Mouse (Mus musculus): ENCODE measurements around the gene Fibcd1. TPM values are rescaled to one million over a fixed set of nuclear protein-coding genes. Genes with fewer than 3 reads are reported as not detected.

The Fibcd1 gene
- total RNA-seq (2012; rRNA removed) (not detected in 2 replicates), polyA plus RNA-seq (2012; ENCODE audit: insufficient read depth in 1 of 2, insufficient read length in 2 of 2, low read depth in 1 of 2, low replicate concordance in 2 of 2, missing spikeins in 1 of 2) (not detected)

GRCm38 (mm10) chr2:31845896-31846691, at the start of gene Fibcd1:
Gene Fibcd1 (minus strand): TSS chr2:31846005.
- Histone ChIP-seq H3K9ac (ENCODE audit: control insufficient read depth, low read depth, low read length, poor library complexity, severe bottlenecking) (no peak within 1 kb of the TSS), H3K4me1 (ENCODE audit: control insufficient read depth in 1 of 2, insufficient read depth in 2 of 2, low read length in 2 of 2) (no peaks in the 10 kb centered on the region), H3K4me3 (ENCODE audit: control insufficient read depth in 1 of 2, insufficient read depth in 1 of 2, low read depth in 2 of 2, low read length in 2 of 2) (no peak within 1 kb of the TSS), H3K36me3 (ENCODE audit: control insufficient read depth in 1 of 2, insufficient read depth in 2 of 2, low read length in 2 of 2) (no peaks in the 10 kb centered on the region), H3K27ac (ENCODE audit: control insufficient read depth, low read depth, low read length) (no peak within 1 kb of the TSS), H3K27me3 (ENCODE audit: control insufficient read depth in 1 of 2, insufficient read depth in 2 of 2, low read length in 2 of 2) (no peaks in the 10 kb centered on the region), H3K9me3 (replicated peaks; ENCODE audit: insufficient read depth, low read length) (no peaks in the 10 kb centered on the region), H3K79me2 (ENCODE audit: control insufficient read depth, insufficient read depth, low read length, poor library complexity) (no peaks in the 10 kb centered on the region)
- no peak for DNase-seq (ENCODE audit: low read depth, low spot score)
- no peak for TF ChIP-seq TBP (IDR thresholded peaks at IDR 0.05; ENCODE audit: low read depth, low read length)
- no peak for TF ChIP-seq ZNF384 (IDR thresholded peaks at IDR 0.05; ENCODE audit: low read depth, low read length)
- TF ChIP-seq NRF1 (IDR thresholded peaks at IDR 0.05; ENCODE audit: insufficient read depth, low read depth, low read length, poor library complexity, severe bottlenecking), result no peak
- no peak for TF ChIP-seq NELFE (IDR thresholded peaks at IDR 0.05; ENCODE audit: low read depth, low read length)
- no peak for TF ChIP-seq HCFC1 (IDR thresholded peaks at IDR 0.05; ENCODE audit: low read depth, low read length)
- no peak for TF ChIP-seq SMC3 (IDR thresholded peaks at IDR 0.05; ENCODE audit: low read depth, low read length)
- no peak for TF ChIP-seq ZC3H11A (IDR thresholded peaks at IDR 0.05; ENCODE audit: low read depth, low read length)

GRCm38 (mm10) chr2:31894221-31894870, 48.5 kb upstream of the Fibcd1 start:
- DNase-seq (ENCODE audit: low read depth, low spot score), result no peak
- no peak overlapping the region for H3K27ac ChIP-seq (ENCODE audit: control insufficient read depth, low read depth, low read length)
- H3K79me2 ChIP-seq (ENCODE audit: control insufficient read depth, insufficient read depth, low read length, poor library complexity), result no peaks in the 10 kb centered on the region
- H3K4me1 ChIP-seq (ENCODE audit: control insufficient read depth in 1 of 2, insufficient read depth in 2 of 2, low read length in 2 of 2), result no peaks in the 10 kb centered on the region
- H3K9me3 ChIP-seq (replicated peaks; ENCODE audit: insufficient read depth, low read length), result no peaks in the 10 kb centered on the region
- no peaks in the 10 kb centered on the region for H3K36me3 ChIP-seq (ENCODE audit: control insufficient read depth in 1 of 2, insufficient read depth in 2 of 2, low read length in 2 of 2)
- no peak overlapping the region for H3K9ac ChIP-seq (ENCODE audit: control insufficient read depth, low read depth, low read length, poor library complexity, severe bottlenecking)
- H3K27me3 ChIP-seq (ENCODE audit: control insufficient read depth in 1 of 2, insufficient read depth in 2 of 2, low read length in 2 of 2), result peaks cover 3 to 11% of the 10 kb centered on the region in 2 experiments; a peak in 3 of 4 replicates
- no peak overlapping the region for H3K4me3 ChIP-seq (ENCODE audit: control insufficient read depth in 1 of 2, insufficient read depth in 1 of 2, low read depth in 2 of 2, low read length in 2 of 2)
- no peak for TF ChIP-seq JUND (IDR thresholded peaks at IDR 0.05; ENCODE audit: low read depth, low read length)

- no peak overlapping the region for H3K9ac ChIP-seq (ENCODE audit: control insufficient read depth, low read depth, low read length, poor library complexity, severe bottlenecking)
- no peaks in the 10 kb centered on the region for H3K4me1 ChIP-seq (ENCODE audit: control insufficient read depth in 1 of 2, insufficient read depth in 2 of 2, low read length in 2 of 2)
- DNase-seq (ENCODE audit: low read depth, low spot score), result no peak
- no peaks in the 10 kb centered on the region for H3K9me3 ChIP-seq (replicated peaks; ENCODE audit: insufficient read depth, low read length)
- H3K27me3 ChIP-seq (ENCODE audit: control insufficient read depth in 1 of 2, insufficient read depth in 2 of 2, low read length in 2 of 2), result peaks cover 11 to 15% of the 10 kb centered on the region in 2 experiments
- no peak overlapping the region for H3K27ac ChIP-seq (ENCODE audit: control insufficient read depth, low read depth, low read length)
- H3K36me3 ChIP-seq (ENCODE audit: control insufficient read depth in 1 of 2, insufficient read depth in 2 of 2, low read length in 2 of 2), result no peaks in the 10 kb centered on the region
- no peaks in the 10 kb centered on the region for H3K79me2 ChIP-seq (ENCODE audit: control insufficient read depth, insufficient read depth, low read length, poor library complexity)
- H3K4me3 ChIP-seq (ENCODE audit: control insufficient read depth in 1 of 2, insufficient read depth in 1 of 2, low read depth in 2 of 2, low read length in 2 of 2), result no peak overlapping the region
- TF ChIP-seq GABPA (IDR thresholded peaks at IDR 0.05; ENCODE audit: low read depth, low read length) (no peak), ZNF384 (IDR thresholded peaks at IDR 0.05; ENCODE audit: low read depth, low read length) (no peak), MAZ (IDR thresholded peaks at IDR 0.05; ENCODE audit: low read depth, low read length) (no peak), GATA1 (IDR thresholded peaks at IDR 0.05; ENCODE audit: low read depth, low read length) (no peak), NRF1 (IDR thresholded peaks at IDR 0.05; ENCODE audit: insufficient read depth, low read depth, low read length, poor library complexity, severe bottlenecking) (no peak), ETS1 (IDR thresholded peaks at IDR 0.05; ENCODE audit: low read depth, low read length) (no peak), USF2 (IDR thresholded peaks at IDR 0.05; ENCODE audit: borderline replicate concordance in 1 of 2, insufficient read depth in 1 of 2, low read depth in 1 of 2, low read length in 2 of 2) (no peak)
Measured at GRCm38 (mm10) chr2:31893110-31893669, 47.4 kb upstream of the Fibcd1 start.

Data from MEL (cell line).